Comparison of ENCODE assay signal across 28 mouse cellular contexts in the genomic region with DNA sequence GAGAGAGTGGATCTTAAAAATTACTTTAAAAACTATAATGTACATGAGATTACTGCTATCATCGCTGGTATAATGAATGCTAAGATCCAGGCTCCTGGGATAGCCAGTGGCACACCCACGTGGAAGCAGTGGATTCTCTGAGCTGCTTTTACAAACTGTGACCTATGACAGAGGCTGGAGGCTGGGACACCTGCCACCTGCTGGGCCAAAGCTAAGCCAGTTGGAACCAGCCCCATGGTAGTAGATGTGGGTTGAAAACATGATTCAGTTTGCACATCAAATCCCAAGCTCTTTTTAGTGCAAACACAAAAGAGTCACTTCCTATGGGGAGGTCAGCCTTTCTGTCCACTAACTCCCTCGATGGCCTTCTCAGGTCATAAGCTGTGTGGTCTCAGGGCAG.
DNase-seq lines count a peak whose midpoint lies in the region; ATAC-seq and TF ChIP-seq lines count a peak whose summit lies in the region.
"Had no signal": no experiment of that assay in that cellular context is flagged by ENCODE, and none has a peak within 500 bp of the region (broad histone marks: within the 10 kb centered on the region; RNA-seq: fewer than 3 reads in every experiment).

No protein-coding gene starts in this region.

- TF ChIP-seq CTCF in gastrocnemius, adult 2 months (IDR thresholded peaks at IDR 0.05), result peak; percentile 32
- TF ChIP-seq CTCF in liver, postnatal 0 days (IDR thresholded peaks at IDR 0.05; ENCODE audit: low read depth), result peak; percentile 33; the same call in 1 of the 2 replicates
- peak; percentile 33; the same call in 1 of the 2 replicates for TF ChIP-seq CTCF in stomach, postnatal 0 days (IDR thresholded peaks at IDR 0.05; ENCODE audit: low read depth)

- ATAC-seq in kidney, embryonic 14.5 days (ENCODE audit: low FRiP score, low TSS enrichment), result no peak
- no peak for ATAC-seq in liver, postnatal 0 days
- ATAC-seq in liver, embryonic 11.5 days (replicated peaks; ENCODE audit: low FRiP score), result no peak
- ATAC-seq in stomach, postnatal 0 days (ENCODE audit: low FRiP score, low TSS enrichment), result no peak
- ATAC-seq: forebrain, embryonic 14.5 days; hindbrain, embryonic 16.5 days; midbrain, embryonic 16.5 days had no signal

- DNase-seq in gastrocnemius, adult 2 months, result no peak
- DNase-seq in gastrocnemius, postnatal 10 days, result no peak
- DNase-seq in kidney, adult 9 months, result peak; percentile 39
- no peak for DNase-seq in liver, postnatal 0 days
- DNase-seq in liver, embryonic 11.5 days (ENCODE audit: low spot score), result no peak
- no peak for DNase-seq in stomach, postnatal 0 days (ENCODE audit: low spot score)
- DNase-seq: adrenal gland, postnatal 14 days; cerebellum, adult 11-12 months; cerebellum, adult 9-11 months; embryo, embryonic 11 days; gastrocnemius, postnatal 36 days; heart, adult 18-20 months; heart, postnatal 14 days; kidney, postnatal 14 days; layer of hippocampus, postnatal 36 days; left cerebral cortex, postnatal 4 days; lung, postnatal 14 days; right cerebral cortex, postnatal 25 days; thymus, postnatal 25 days had no signal

- no peaks in the 10 kb centered on the region for H3K36me3 ChIP-seq in kidney, embryonic 14.5 days (ENCODE audit: control insufficient read depth, insufficient read depth, low read length)
- no peaks in the 10 kb centered on the region for H3K36me3 ChIP-seq in liver, postnatal 0 days (replicated peaks; ENCODE audit: insufficient read depth, low read length)
- H3K36me3 ChIP-seq in liver, embryonic 11.5 days (ENCODE audit: control insufficient read depth, insufficient read depth, low read length), result no peaks in the 10 kb centered on the region
- H3K36me3 ChIP-seq in stomach, postnatal 0 days (ENCODE audit: control insufficient read depth, insufficient read depth, low read length), result no peaks in the 10 kb centered on the region
- H3K36me3 ChIP-seq: embryonic facial prominence, embryonic 12.5 days; heart, embryonic 13.5 days; liver, embryonic 15.5 days; stomach, embryonic 15.5 days had no signal

- no peaks in the 10 kb centered on the region for H3K9me3 ChIP-seq in kidney, embryonic 14.5 days (ENCODE audit: control insufficient read depth, low read length)
- no peaks in the 10 kb centered on the region for H3K9me3 ChIP-seq in liver, postnatal 0 days (ENCODE audit: low read length)
- H3K9me3 ChIP-seq in liver, embryonic 11.5 days (ENCODE audit: control insufficient read depth, low read length), result no peaks in the 10 kb centered on the region
- no peaks in the 10 kb centered on the region for H3K9me3 ChIP-seq in stomach, postnatal 0 days (ENCODE audit: control insufficient read depth, low read length)
- H3K9me3 ChIP-seq: embryonic facial prominence, embryonic 12.5 days; heart, embryonic 13.5 days; liver, embryonic 15.5 days; stomach, embryonic 15.5 days had no signal

- no peak overlapping the region for H3K9ac ChIP-seq in kidney, embryonic 14.5 days (ENCODE audit: low read depth, low read length)
- no peak overlapping the region for H3K9ac ChIP-seq in liver, postnatal 0 days (replicated peaks)
- H3K9ac ChIP-seq in liver, embryonic 11.5 days (ENCODE audit: low read depth, low read length), result no peak overlapping the region
- H3K9ac ChIP-seq in stomach, postnatal 0 days (ENCODE audit: low read length), result no peak overlapping the region
- H3K9ac ChIP-seq: embryonic facial prominence, embryonic 12.5 days; heart, embryonic 13.5 days; liver, embryonic 15.5 days; stomach, embryonic 15.5 days had no signal

- H3K4me3 ChIP-seq in gastrocnemius, adult 2 months, result no peak overlapping the region
- H3K4me3 ChIP-seq in kidney, embryonic 14.5 days (ENCODE audit: low read length), result no peak overlapping the region
- H3K4me3 ChIP-seq in liver, postnatal 0 days (ENCODE audit: low read depth, low read length), result no peak overlapping the region
- H3K4me3 ChIP-seq in liver, embryonic 11.5 days (ENCODE audit: low read depth, low read length), result no peak overlapping the region
- no peak overlapping the region for H3K4me3 ChIP-seq in stomach, postnatal 0 days (ENCODE audit: low read depth, low read length)
- H3K4me3 ChIP-seq: embryonic facial prominence, embryonic 12.5 days; heart, embryonic 13.5 days; liver, embryonic 15.5 days; stomach, embryonic 15.5 days had no signal

- H3K4me2 ChIP-seq in kidney, embryonic 14.5 days (replicated peaks; ENCODE audit: low read depth, low read length), result no peak overlapping the region
- H3K4me2 ChIP-seq in liver, postnatal 0 days (ENCODE audit: low read depth, low read length), result no peak overlapping the region
- no peak overlapping the region for H3K4me2 ChIP-seq in liver, embryonic 11.5 days
- H3K4me2 ChIP-seq in stomach, postnatal 0 days (replicated peaks; ENCODE audit: low read depth), result no peak overlapping the region
- H3K4me2 ChIP-seq: embryonic facial prominence, embryonic 12.5 days; heart, embryonic 13.5 days; liver, embryonic 15.5 days; midbrain, embryonic 11.5 days; stomach, embryonic 15.5 days had no signal

- 69% methylated on average over 3 of the region's 3 CpGs for WGBS in kidney, embryonic 14.5 days
- 79% methylated on average over 3 of the region's 3 CpGs for WGBS in liver, postnatal 0 days (ENCODE audit: insufficient replicate concordance)
- 75% methylated on average over 3 of the region's 3 CpGs for WGBS in liver, embryonic 11.5 days
- WGBS in stomach, postnatal 0 days, result 61% methylated on average over 3 of the region's 3 CpGs

- H3K27me3 ChIP-seq in kidney, embryonic 14.5 days (ENCODE audit: control insufficient read depth, insufficient read depth, low read length), result no peaks in the 10 kb centered on the region
- H3K27me3 ChIP-seq in liver, postnatal 0 days (ENCODE audit: insufficient read depth, low read length), result no peaks in the 10 kb centered on the region
- no peaks in the 10 kb centered on the region for H3K27me3 ChIP-seq in liver, embryonic 11.5 days (replicated peaks; ENCODE audit: control insufficient read depth, insufficient read depth, low read length)
- H3K27me3 ChIP-seq in stomach, postnatal 0 days (ENCODE audit: control insufficient read depth, insufficient read depth, low read length), result no peaks in the 10 kb centered on the region
- H3K27me3 ChIP-seq: embryonic facial prominence, embryonic 12.5 days; heart, embryonic 13.5 days; liver, embryonic 15.5 days; stomach, embryonic 15.5 days had no signal

- H3K4me1 ChIP-seq in kidney, embryonic 14.5 days (ENCODE audit: control insufficient read depth, insufficient read depth, low read length), result no peaks in the 10 kb centered on the region
- no peaks in the 10 kb centered on the region for H3K4me1 ChIP-seq in liver, postnatal 0 days (ENCODE audit: insufficient read depth)
- no peaks in the 10 kb centered on the region for H3K4me1 ChIP-seq in liver, embryonic 11.5 days (replicated peaks; ENCODE audit: control insufficient read depth, insufficient read depth, low read length)
- H3K4me1 ChIP-seq in stomach, postnatal 0 days (replicated peaks; ENCODE audit: control insufficient read depth, insufficient read depth), result no peaks in the 10 kb centered on the region
- H3K4me1 ChIP-seq: embryonic facial prominence, embryonic 12.5 days; liver, embryonic 15.5 days had no signal

- no peak overlapping the region for H3K27ac ChIP-seq in gastrocnemius, adult 2 months
- H3K27ac ChIP-seq in kidney, embryonic 14.5 days (ENCODE audit: low read depth, low read length), result no peak overlapping the region
- no peak overlapping the region for H3K27ac ChIP-seq in liver, postnatal 0 days (ENCODE audit: low read depth)
- H3K27ac ChIP-seq in liver, embryonic 11.5 days (ENCODE audit: low read depth, low read length), result no peak overlapping the region
- no peak overlapping the region for H3K27ac ChIP-seq in stomach, postnatal 0 days (replicated peaks)
- H3K27ac ChIP-seq: embryonic facial prominence, embryonic 12.5 days; heart, embryonic 13.5 days; liver, embryonic 15.5 days; stomach, embryonic 15.5 days had no signal

- intact Hi-C loops in gastrocnemius, adult 2 months (cut with DNase I), result no loop called here

- TF ChIP-seq EP300 in liver, postnatal 0 days (IDR thresholded peaks at IDR 0.05; ENCODE audit: low read depth), result no peak
- TF ChIP-seq EP300 in stomach, postnatal 0 days (optimal IDR thresholded peaks at IDR 0.05), result no peak
